29 mouse cellular contexts compared by ENCODE assay signal in the genomic region with DNA sequence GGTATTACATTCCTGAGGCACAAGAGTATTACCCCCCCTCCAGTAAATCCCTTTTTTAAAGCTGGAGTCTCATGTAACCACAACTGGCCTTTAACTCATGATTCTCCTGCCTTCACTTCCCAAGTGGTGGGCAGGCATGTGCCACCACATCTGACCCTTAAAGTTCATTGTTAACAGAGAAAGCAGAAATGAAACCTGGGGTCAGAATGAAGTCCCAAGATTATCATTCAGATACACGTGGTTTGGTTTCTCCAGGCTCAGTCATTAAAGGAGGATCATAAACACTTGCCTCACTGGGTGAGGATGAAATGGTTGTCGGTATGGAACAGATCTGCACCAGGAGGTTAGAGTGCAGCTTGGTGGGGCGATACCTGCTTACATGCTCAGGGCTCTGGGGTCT. TPM values are rescaled to one million over a fixed set of nuclear protein-coding genes. Genes with fewer than 3 reads are reported as not detected.
"Had no signal": no experiment of that assay in that cellular context is flagged by ENCODE, and none has a peak within 500 bp of the region (broad histone marks: within the 10 kb centered on the region; RNA-seq: fewer than 3 reads in every experiment).

No protein-coding gene starts in this region.

- H3K4me1 ChIP-seq: limb, embryonic 10.5 days; limb, embryonic 13.5 days; liver, embryonic 12.5 days; liver, embryonic 15.5 days; lung, embryonic 15.5 days; midbrain, embryonic 12.5 days; midbrain, embryonic 15.5 days had no signal

- H3K9me3 ChIP-seq: limb, embryonic 10.5 days; limb, embryonic 13.5 days; liver, embryonic 12.5 days; liver, embryonic 15.5 days; lung, embryonic 15.5 days; midbrain, embryonic 12.5 days; midbrain, embryonic 15.5 days had no signal

- H3K4me2 ChIP-seq: limb, embryonic 13.5 days; liver, embryonic 12.5 days; liver, embryonic 15.5 days; lung, embryonic 15.5 days; midbrain, embryonic 12.5 days; midbrain, embryonic 15.5 days had no signal

- H3K27me3 ChIP-seq: limb, embryonic 13.5 days; liver, embryonic 12.5 days; liver, embryonic 15.5 days; lung, embryonic 15.5 days; midbrain, embryonic 12.5 days; midbrain, embryonic 15.5 days had no signal

- DNase-seq: kidney, adult 9 months; kidney, postnatal 14 days; kidney, postnatal 4 days; liver; lung, adult 18-20 months; lung, postnatal 10 days; lung, postnatal 36 days; right cerebral cortex, adult 18-20 months; right cerebral cortex, postnatal 14 days; spleen, adult 18-20 months; thymus, adult 18-20 months; thymus, postnatal 36 days had no signal

- H3K36me3 ChIP-seq: liver, embryonic 15.5 days; midbrain, embryonic 15.5 days had no signal

- H3K4me3 ChIP-seq: limb, embryonic 10.5 days; limb, embryonic 13.5 days; liver, embryonic 12.5 days; liver, embryonic 15.5 days; lung, embryonic 15.5 days; midbrain, embryonic 12.5 days; midbrain, embryonic 15.5 days had no signal

- H3K27ac ChIP-seq: limb, embryonic 10.5 days; limb, embryonic 13.5 days; liver, embryonic 12.5 days; liver, embryonic 15.5 days; lung, embryonic 15.5 days; midbrain, embryonic 12.5 days; midbrain, embryonic 15.5 days had no signal

- H3K9ac ChIP-seq: limb, embryonic 13.5 days; liver, embryonic 12.5 days; liver, embryonic 15.5 days; lung, embryonic 15.5 days; midbrain, embryonic 12.5 days; midbrain, embryonic 15.5 days had no signal

- ATAC-seq: liver, embryonic 12.5 days; midbrain, embryonic 15.5 days had no signal

RNA-seq across cellular contexts. Expression of gene Gm44596, which starts 6.0 kb away (rescaled TPM):
- total RNA-seq: layer of hippocampus, adult 18-20 months; layer of hippocampus, postnatal 14 days; left cerebral cortex, adult 8-10 months; left cerebral cortex, postnatal 25 days had no signal
- polyA plus RNA-seq: kidney, embryonic 16.5 days; limb, embryonic 10.5 days; limb, embryonic 13.5 days; liver, embryonic 12.5 days; liver, embryonic 15.5 days; lung, embryonic 15.5 days; midbrain, embryonic 12.5 days; midbrain, embryonic 15.5 days; neural tube, embryonic 11.5 days; neural tube, embryonic 14.5 days; stomach, embryonic 16.5 days; testis, adult 2 months; urinary bladder, adult 2 months had no signal

RNA-seq across cellular contexts. Expression of gene Tex52, which starts 6.0 kb away (rescaled TPM):
- polyA plus RNA-seq: liver, embryonic 12.5 days; urinary bladder, adult 2 months had no signal
